19 mouse cellular contexts compared by ENCODE assay signal in the genomic region with DNA sequence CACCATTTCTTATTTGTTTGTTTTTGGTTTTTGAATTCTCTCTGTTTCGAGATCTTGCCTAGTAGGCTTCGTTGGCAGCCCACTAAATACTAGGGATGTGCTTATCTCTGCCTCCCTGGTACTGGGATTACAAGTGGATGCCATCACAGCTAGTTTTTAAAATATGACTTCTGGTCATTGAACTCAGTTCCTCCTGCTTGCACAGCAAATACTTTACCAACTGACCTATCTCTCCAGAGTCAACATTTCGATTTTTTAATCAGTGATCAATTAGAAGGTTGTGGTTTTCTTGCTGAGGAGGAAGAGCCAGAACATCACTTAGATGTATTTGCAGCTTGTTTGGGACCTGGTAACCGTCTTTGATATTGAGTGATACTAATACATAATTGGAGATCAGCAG. TPM values are rescaled to one million over a fixed set of nuclear protein-coding genes. Genes with fewer than 3 reads are reported as not detected.
DNase-seq lines count a peak whose midpoint lies in the region; ATAC-seq and TF ChIP-seq lines count a peak whose summit lies in the region.
"Had no signal": no experiment of that assay in that cellular context is flagged by ENCODE, and none has a peak within 500 bp of the region (broad histone marks: within the 10 kb centered on the region; RNA-seq: fewer than 3 reads in every experiment).

No protein-coding gene starts in this region.

- H3K4me3 ChIP-seq in liver, adult 2 months (ENCODE audit: insufficient read depth, low read depth, low read length), result no peak overlapping the region
- no peak overlapping the region for H3K4me3 ChIP-seq in liver, embryonic 11.5 days (ENCODE audit: low read depth, low read length)

- 65% methylated on average over 4 of the region's 4 CpGs for WGBS in liver, adult 2 months
- WGBS in liver, embryonic 11.5 days, result 77% methylated on average over 4 of the region's 4 CpGs

- no peak overlapping the region for H3K27ac ChIP-seq in liver, adult 2 months (replicated peaks; ENCODE audit: insufficient read depth, low read depth, low read length)
- H3K27ac ChIP-seq in liver, embryonic 11.5 days (ENCODE audit: low read depth, low read length), result no peak overlapping the region

- H3K4me2 ChIP-seq in liver, embryonic 11.5 days, result no peak overlapping the region

- no peak for ATAC-seq in liver, embryonic 11.5 days (replicated peaks; ENCODE audit: low FRiP score)
- ATAC-seq: activated CD4-positive, CD25-positive, alpha-beta regulatory T cell, adult 4 months; Patski had no signal

- no peaks in the 10 kb centered on the region for H3K27me3 ChIP-seq in liver, adult 2 months (ENCODE audit: control insufficient read depth, insufficient read depth, low read length)
- no peaks in the 10 kb centered on the region for H3K27me3 ChIP-seq in liver, embryonic 11.5 days (replicated peaks; ENCODE audit: control insufficient read depth, insufficient read depth, low read length)
- H3K27me3 ChIP-seq: CH12.LX had no signal

- peaks cover 2% of the 10 kb centered on the region; the same call in 1 of the 2 replicates for H3K4me1 ChIP-seq in liver, adult 2 months (ENCODE audit: control insufficient read depth, insufficient read depth, low read length)
- no peaks in the 10 kb centered on the region for H3K4me1 ChIP-seq in liver, embryonic 11.5 days (replicated peaks; ENCODE audit: control insufficient read depth, insufficient read depth, low read length)

- no peak overlapping the region for H3K9ac ChIP-seq in liver, adult 2 months (ENCODE audit: low read depth, low read length)
- H3K9ac ChIP-seq in liver, embryonic 11.5 days (ENCODE audit: low read depth, low read length), result no peak overlapping the region

- H3K36me3 ChIP-seq in liver, adult 2 months (ENCODE audit: control insufficient read depth, insufficient read depth, low read length), result no peaks in the 10 kb centered on the region
- no peaks in the 10 kb centered on the region for H3K36me3 ChIP-seq in liver, embryonic 11.5 days (ENCODE audit: control insufficient read depth, insufficient read depth, low read length)
- H3K36me3 ChIP-seq: G1E had no signal

- TF ChIP-seq POLR2A in liver, adult 2 months (IDR thresholded peaks at IDR 0.05; ENCODE audit: extremely low read depth, insufficient read depth, low read length), result no peak

- H3K79me2 ChIP-seq in liver, adult 2 months (ENCODE audit: control insufficient read depth, insufficient read depth, low read length), result no peaks in the 10 kb centered on the region

- TF ChIP-seq CTCF in liver, adult 2 months (IDR thresholded peaks at IDR 0.05; ENCODE audit: low read depth, low read length), result no peak

- no peaks in the 10 kb centered on the region for H3K9me3 ChIP-seq in liver, embryonic 11.5 days (ENCODE audit: control insufficient read depth, low read length)
- H3K9me3 ChIP-seq: G1E had no signal

- peak; percentile 50 for DNase-seq in liver, adult 2 months (ENCODE audit: extremely low read depth, low read depth, low spot score)
- DNase-seq in liver, embryonic 11.5 days (ENCODE audit: low spot score), result no peak
- DNase-seq in induced T-regulatory cell, adult 2 months (ENCODE audit: low read depth), result peak; percentile 53
- DNase-seq in B cell, adult 2 months, result no peak
- DNase-seq: adrenal gland, adult 2 months; adrenal gland, adult 8-10 months; adrenal gland, postnatal 10 days; adrenal gland, postnatal 14 days; adrenal gland, postnatal 25 days; adrenal gland, postnatal 36 days; cerebellum, adult 11 months; cerebellum, adult 11-12 months; cerebellum, adult 18-20 months; cerebellum, adult 2 months had no signal

RNA-seq across cellular contexts. Expression of a gene that starts 34.4 kb away (rescaled TPM):
- total RNA-seq in liver, adult 2 months (2014; rRNA removed), result 0.28 and 0.54 TPM in 2 replicates
- polyA plus RNA-seq in liver, adult 2 months (2012; rRNA removed), result 0.06 and 0.10 TPM in 2 replicates
- 0.15 and 0.25 TPM in 2 replicates for polyA plus RNA-seq in liver, embryonic 11.5 days (2014; fragmentation: Nextera tagmentation; extraction: Ambion mirVana)
- total RNA-seq: MEL had no signal
- polyA plus RNA-seq: G1E, Patski had no signal

Comparison
In these comparisons a context has a peak if more than half of its experiments do, and no peak if none do; other contexts are left out.
1. DNase-seq: peak in liver, adult 2 months (single experiment) and induced T-regulatory cell, adult 2 months (single experiment); none in liver, embryonic 11.5 days (single experiment) and B cell, adult 2 months (0 of 2).